Mouse (Mus musculus) midbrain, embryonic 16.5 days (tissue): Measurements from ENCODE around the gene Poglut1. TPM values are rescaled to one million over a fixed set of nuclear protein-coding genes. Genes with fewer than 3 reads are reported as not detected.

Experiments used
- ATAC-seq: fragments of 200-750 bp; cut with Nextera tagmentation; 2 replicates; pipeline ENCODE4 v1.8.0; 2017; ENCODE audit warnings: moderate TSS enrichment
- H3K27ac ChIP-seq: fragments of 300-500 bp; sonication (generic); 2 replicates; pipeline ENCODE4 v1.5.1; 2014; ENCODE audit warnings: mild to moderate bottlenecking, low read length, mixed read lengths
- H3K27me3 ChIP-seq: fragments of 300-500 bp; sonication (generic); 2 replicates; pipeline ENCODE4 v1.6.1; 2014; ENCODE audit warnings: low read depth, low read length, mixed read lengths; ENCODE audit not compliant: control insufficient read depth, insufficient read depth
- H3K36me3 ChIP-seq: fragments of 300-500 bp; sonication (generic); 2 replicates; pipeline ENCODE4 v1.6.1; 2014; ENCODE audit warnings: mild to moderate bottlenecking, low read length, moderate library complexity, mixed read lengths; ENCODE audit not compliant: control insufficient read depth, insufficient read depth
- H3K4me1 ChIP-seq: fragments of 300-500 bp; sonication (generic); 2 replicates; pipeline ENCODE4 v1.6.1; 2014; ENCODE audit warnings: mild to moderate bottlenecking, low read length, mixed read lengths; ENCODE audit not compliant: control insufficient read depth, insufficient read depth
- H3K4me2 ChIP-seq: fragments of 300-500 bp; sonication (generic); 2 replicates; pipeline ENCODE4 v1.6.1; 2014; ENCODE audit warnings: mild to moderate bottlenecking, low read length, mixed read lengths
- H3K4me3 ChIP-seq: fragments of 300-500 bp; sonication (generic); 2 replicates; pipeline ENCODE4 v1.5.1; 2014; ENCODE audit warnings: low read depth, mild to moderate bottlenecking, low read length, moderate library complexity, mixed read lengths
- H3K9ac ChIP-seq: fragments of 300-500 bp; sonication (generic); 2 replicates; pipeline ENCODE4 v1.6.1; 2014; ENCODE audit warnings: low read depth, low read length, mixed read lengths
- H3K9me3 ChIP-seq: fragments of 300-500 bp; sonication (generic); replicated peaks from 2 replicates; pipeline ENCODE4 v1.6.1; 2014; ENCODE audit warnings: mild to moderate bottlenecking, low read length, mixed read lengths; ENCODE audit not compliant: control insufficient read depth, poor library complexity, severe bottlenecking
- WGBS: fragments of 180-500 bp; shearing (Covaris S2); extraction: QIAGEN DNeasy Blood & Tissue Kit; methylation state at CpG from one replicate; pipeline ENCODE4 v1.1.7; 2014; 5-methylcytosine and 5-hydroxymethylcytosine counted together
- polyA plus RNA-seq: library from polyadenylated mRNA; unstranded; fragments of >200 nt; fragmentation: Nextera tagmentation; extraction: Ambion mirVana; gene quantifications from 2 replicates; pipeline ENCODE4 v1.2.1, GENCODE M21; 2015

Gene Poglut1
- polyA plus RNA-seq, 1 experiment from 2014 or later = 51.4 TPM

- ATAC-seq = no peak
- 97% methylated on average over 2 of the region's 2 CpGs for WGBS
Observed at GRCm38 (mm10) chr16:38519140-38519539, 30.9 kb downstream of the Poglut1 start.

GRCm38 (mm10) chr16:38510846-38511245 is 39.2 kb downstream of the Poglut1 start:
- Histone ChIP-seq H3K9me3 (no peaks in the 10 kb centered on the region), H3K9ac (no peak overlapping the region), H3K27me3 (no peaks in the 10 kb centered on the region), H3K4me2 (no peak overlapping the region), H3K4me1 (no peaks in the 10 kb centered on the region), H3K4me3 (no peak overlapping the region), H3K36me3 (peaks cover 18% of the 10 kb centered on the region), H3K27ac (no peak overlapping the region)
- no peak for ATAC-seq
- WGBS = 99% methylated on average over 2 of the region's 2 CpGs

More at GRCm38 (mm10) chr16:38519140-38519539, 30.9 kb downstream of the Poglut1 start:
- no peak overlapping the region for H3K4me2 ChIP-seq
- no peak overlapping the region for H3K9ac ChIP-seq
- H3K4me3 ChIP-seq = no peak overlapping the region
- peaks cover 14% of the 10 kb centered on the region for H3K4me1 ChIP-seq
- H3K27me3 ChIP-seq = no peaks in the 10 kb centered on the region
- peaks cover 4% of the 10 kb centered on the region; the same call in 1 of the 2 replicates for H3K36me3 ChIP-seq
- H3K9me3 ChIP-seq = no peaks in the 10 kb centered on the region
- no peak overlapping the region for H3K27ac ChIP-seq

- H3K4me3 ChIP-seq = no peak overlapping the region
- 71% methylated on average over 4 of the region's 4 CpGs for WGBS
- no peak overlapping the region for H3K27ac ChIP-seq
- peak; percentile 91 for ATAC-seq
- no peak overlapping the region for H3K9ac ChIP-seq
- H3K36me3 ChIP-seq = peaks cover 13% of the 10 kb centered on the region
- H3K4me2 ChIP-seq = no peak overlapping the region
- H3K4me1 ChIP-seq = no peaks in the 10 kb centered on the region
- no peaks in the 10 kb centered on the region for H3K27me3 ChIP-seq
- no peaks in the 10 kb centered on the region for H3K9me3 ChIP-seq
Observed at GRCm38 (mm10) chr16:38506041-38506634, 43.9 kb downstream of the Poglut1 start.

- 92% methylated on average over 4 of the region's 4 CpGs for WGBS
- no peak for ATAC-seq
- Histone ChIP-seq H3K36me3 (peaks cover 13% of the 10 kb centered on the region), H3K4me3 (no peak overlapping the region), H3K27ac (no peak overlapping the region), H3K4me2 (no peak overlapping the region), H3K9ac (no peak overlapping the region), H3K4me1 (no peaks in the 10 kb centered on the region), H3K27me3 (no peaks in the 10 kb centered on the region), H3K9me3 (no peaks in the 10 kb centered on the region)
Observed at GRCm38 (mm10) chr16:38503528-38503927, 46.5 kb downstream of the Poglut1 start.

- ATAC-seq = no peak
- Histone ChIP-seq H3K4me2 (no peak overlapping the region), H3K9ac (no peak overlapping the region), H3K27me3 (no peaks in the 10 kb centered on the region), H3K9me3 (no peaks in the 10 kb centered on the region), H3K4me1 (no peaks in the 10 kb centered on the region), H3K27ac (no peak overlapping the region), H3K4me3 (no peak overlapping the region), H3K36me3 (peaks cover 16% of the 10 kb centered on the region)
- WGBS = 93% methylated on average over 10 of the region's 10 CpGs
Observed at GRCm38 (mm10) chr16:38502469-38502868, 47.6 kb downstream of the Poglut1 start.

GRCm38 (mm10) chr16:38496604-38497140 is 53.4 kb downstream of the Poglut1 start:
- 78% methylated on average over 7 of the region's 7 CpGs for WGBS
- ATAC-seq = peak; percentile 36; the same call in 1 of the 2 replicates
- Histone ChIP-seq H3K27ac (no peak overlapping the region), H3K4me2 (no peak overlapping the region), H3K27me3 (no peaks in the 10 kb centered on the region), H3K4me3 (no peak overlapping the region), H3K36me3 (peaks cover 11% of the 10 kb centered on the region; the same call in 1 of the 2 replicates), H3K9ac (no peak overlapping the region), H3K9me3 (no peaks in the 10 kb centered on the region), H3K4me1 (no peaks in the 10 kb centered on the region)

GRCm38 (mm10) chr16:38493890-38494289 is 56.2 kb downstream of the Poglut1 start:
- H3K9me3 ChIP-seq = no peaks in the 10 kb centered on the region
- H3K36me3 ChIP-seq = peaks cover 9% of the 10 kb centered on the region; the same call in 1 of the 2 replicates
- no peaks in the 10 kb centered on the region for H3K4me1 ChIP-seq
- no peaks in the 10 kb centered on the region for H3K27me3 ChIP-seq
- ATAC-seq = no peak
- H3K9ac ChIP-seq = no peak overlapping the region
- 85% methylated on average over 10 of the region's 10 CpGs for WGBS
- no peak overlapping the region for H3K4me2 ChIP-seq
- no peak overlapping the region for H3K4me3 ChIP-seq
- no peak overlapping the region for H3K27ac ChIP-seq

GRCm38 (mm10) chr16:38492551-38492950 is 57.5 kb downstream of the Poglut1 start:
- no peaks in the 10 kb centered on the region for H3K27me3 ChIP-seq
- no peak overlapping the region for H3K9ac ChIP-seq
- no peak overlapping the region for H3K4me3 ChIP-seq
- no peaks in the 10 kb centered on the region for H3K9me3 ChIP-seq
- H3K36me3 ChIP-seq = peaks cover 5% of the 10 kb centered on the region; the same call in 1 of the 2 replicates
- H3K4me1 ChIP-seq = no peaks in the 10 kb centered on the region
- WGBS = 92% methylated on average over 3 of the region's 3 CpGs
- no peak for ATAC-seq
- H3K4me2 ChIP-seq = no peak overlapping the region
- H3K27ac ChIP-seq = no peak overlapping the region

- no peak overlapping the region for H3K27ac ChIP-seq
- H3K4me1 ChIP-seq = no peaks in the 10 kb centered on the region
- H3K4me3 ChIP-seq = peak overlapping the region; percentile 33
- H3K9ac ChIP-seq = no peak overlapping the region
- H3K9me3 ChIP-seq = no peaks in the 10 kb centered on the region
- 47% methylated on average over 38 of the region's 42 CpGs for WGBS
- no peaks in the 10 kb centered on the region for H3K36me3 ChIP-seq
- H3K27me3 ChIP-seq = peaks cover 4% of the 10 kb centered on the region; the same call in 1 of the 2 replicates
- peak overlapping the region; percentile 51 for H3K4me2 ChIP-seq
- peak; percentile 17; the same call in 1 of the 2 replicates for ATAC-seq
Observed at GRCm38 (mm10) chr16:38483582-38484309, 66.3 kb downstream of the Poglut1 start.
